Mouse (Mus musculus) fat pad, adult 2 months (tissue): ENCODE results near the gene Aftph.
"Not testable (repeated sequence)": the region's sequence is repeated elsewhere in the genome, so short reads cannot be mapped to it uniquely, and the experiment has no call there.

ENCODE experiments used
- DNase-seq: peaks from one replicate; pipeline ENCODE4 v3.0.0-alpha.2; 2011; ENCODE audit warnings: low read depth, low spot score; ENCODE audit errors: extremely low read depth

Gene Aftph

DNA sequence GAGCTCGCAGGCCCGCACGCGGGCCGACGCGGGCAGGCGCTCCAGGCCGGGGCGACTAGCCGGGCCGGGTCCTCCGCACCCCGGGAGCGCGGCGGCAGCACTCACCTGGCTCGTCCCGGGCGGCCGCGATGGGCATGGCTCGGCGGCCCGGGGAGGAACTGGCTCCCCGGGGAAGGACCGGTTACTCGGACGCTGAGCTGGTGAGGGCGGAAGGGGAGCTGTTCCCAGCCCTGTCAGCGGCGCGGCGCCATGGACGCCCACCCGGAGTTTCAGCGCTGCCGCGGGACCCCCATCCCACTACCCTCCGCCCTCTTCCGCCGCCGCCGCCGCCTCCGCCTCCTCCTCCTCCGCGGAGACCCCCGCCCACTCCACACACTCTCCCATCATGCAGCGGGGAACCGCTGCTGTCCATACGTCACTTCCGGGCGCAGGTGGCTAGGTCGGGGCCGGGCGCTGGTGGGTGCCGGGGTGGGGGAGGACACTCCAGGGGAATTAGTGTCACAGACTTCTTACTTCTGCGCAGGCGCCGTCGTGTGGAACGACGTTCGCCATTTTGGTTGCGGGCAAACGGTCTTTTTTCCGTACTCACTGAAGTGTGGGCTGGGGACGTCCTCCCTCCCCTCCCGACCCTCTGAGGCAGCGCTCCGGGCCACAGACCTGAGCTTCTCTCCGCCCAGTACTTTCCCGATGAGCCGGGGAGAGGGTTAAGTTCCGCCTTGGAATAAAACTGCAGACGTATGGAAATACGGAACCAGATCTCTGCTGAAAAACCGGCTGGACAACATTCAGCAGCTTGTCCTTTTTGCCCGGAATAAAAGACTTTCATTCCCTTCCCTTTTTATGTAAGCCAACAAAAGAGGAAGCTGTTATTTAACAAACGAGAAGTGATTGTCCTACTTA is at the start of gene Aftph:
Aftph (minus strand) TSS at position 389 of the 900 bp plus-strand sequence.
- peak; percentile 52 for DNase-seq

DNA sequence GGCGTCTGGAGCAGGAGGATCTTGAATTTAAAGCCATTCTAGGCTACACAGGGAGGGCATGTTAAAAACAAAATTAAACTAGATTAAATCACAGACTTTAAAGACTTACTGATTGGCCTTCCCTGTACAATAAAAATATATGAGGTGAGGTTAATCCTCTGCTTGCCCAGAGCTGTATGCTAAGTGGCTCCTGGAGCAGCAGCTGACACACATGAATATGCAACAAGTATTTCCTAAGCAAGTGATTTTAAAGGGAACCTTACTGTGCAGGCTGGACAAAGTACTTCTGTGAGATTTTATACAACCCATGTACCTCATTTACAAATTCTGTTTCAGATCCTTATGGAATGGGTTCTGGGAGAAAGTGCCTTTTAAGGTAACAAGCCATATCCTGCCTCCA is 47.6 kb upstream of the Aftph start:
- no peak for DNase-seq

DNA sequence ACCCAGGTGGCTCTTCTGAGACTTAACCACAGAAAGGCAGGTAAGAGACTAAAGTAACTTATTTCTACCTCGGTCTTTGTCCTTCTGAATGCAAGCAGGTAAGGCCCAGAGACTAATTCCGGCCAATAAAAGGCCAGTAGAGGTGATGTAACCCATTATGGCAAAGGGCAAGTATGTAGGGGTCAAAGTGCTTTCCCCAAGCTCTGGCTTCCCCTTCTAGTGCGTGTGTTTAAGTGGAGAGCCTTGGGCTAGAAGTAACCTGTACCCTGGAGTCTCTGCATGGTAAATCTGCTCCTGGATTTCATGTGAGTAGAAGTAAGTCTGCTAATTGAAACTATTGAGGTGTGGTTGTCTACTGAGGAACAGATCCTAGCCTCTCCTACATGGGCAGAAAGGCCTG is 46.7 kb upstream of the Aftph start:
- no peak for DNase-seq

DNA sequence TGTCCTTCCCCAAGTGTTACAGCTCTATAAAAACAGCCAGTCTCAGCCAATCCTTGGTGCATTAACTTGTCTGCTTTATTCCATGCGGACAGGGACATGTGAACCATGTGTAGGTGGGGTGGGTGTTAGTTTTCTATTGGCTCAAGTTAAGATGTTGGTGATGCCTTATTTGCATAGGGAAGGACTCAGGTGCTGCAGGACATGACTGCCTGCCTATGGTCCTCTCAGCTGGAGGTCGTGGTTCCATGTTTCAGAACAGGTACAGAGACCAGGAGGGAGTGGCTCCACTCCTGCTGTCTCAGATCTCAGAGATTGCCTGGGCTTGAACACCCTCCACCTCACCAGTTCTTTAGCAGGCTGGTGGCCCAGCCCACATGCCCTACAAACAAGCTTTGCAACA is 44.8 kb upstream of the Aftph start:
- DNase-seq, result no peak

DNA sequence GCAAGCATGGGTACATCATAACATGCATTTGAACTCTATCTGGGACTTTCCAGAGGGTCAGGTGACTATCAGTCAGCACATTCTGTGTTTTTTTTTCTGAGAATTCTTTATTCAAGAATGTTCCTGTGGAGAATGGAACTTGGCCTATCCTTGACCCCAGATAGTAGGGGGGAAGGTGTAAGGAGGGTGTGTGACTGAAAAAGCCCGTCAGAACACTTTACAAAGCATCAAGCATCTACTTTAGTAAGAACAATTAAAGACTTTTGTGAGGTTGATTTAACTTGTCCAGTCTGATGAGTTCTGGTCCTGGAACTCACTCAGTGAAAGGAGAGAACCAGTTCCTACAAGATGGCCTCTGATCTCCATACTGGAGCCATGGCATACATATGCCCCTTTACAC is 43.8 kb upstream of the Aftph start:
- DNase-seq, result no peak

DNA sequence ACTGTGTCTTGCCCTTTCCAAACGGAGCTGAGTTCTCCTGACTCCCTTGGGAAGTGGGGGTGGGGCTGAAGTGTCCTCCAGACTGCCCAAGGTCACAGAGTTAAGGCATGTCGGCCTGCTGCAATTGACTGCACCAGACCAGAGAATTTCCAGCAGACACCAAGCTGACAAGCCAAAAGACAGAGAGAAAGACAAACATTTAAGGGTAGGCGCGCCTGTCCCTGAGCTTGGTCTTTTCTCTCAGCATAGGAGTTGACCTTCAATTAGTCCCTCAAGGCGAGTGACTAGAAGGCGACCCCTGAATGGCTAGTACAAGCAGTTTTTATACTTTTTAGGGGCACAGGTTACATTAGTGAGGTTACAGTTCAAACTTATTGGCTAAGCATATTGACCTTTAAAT is 43.4 kb upstream of the Aftph start:
- DNase-seq, result no peak

DNA sequence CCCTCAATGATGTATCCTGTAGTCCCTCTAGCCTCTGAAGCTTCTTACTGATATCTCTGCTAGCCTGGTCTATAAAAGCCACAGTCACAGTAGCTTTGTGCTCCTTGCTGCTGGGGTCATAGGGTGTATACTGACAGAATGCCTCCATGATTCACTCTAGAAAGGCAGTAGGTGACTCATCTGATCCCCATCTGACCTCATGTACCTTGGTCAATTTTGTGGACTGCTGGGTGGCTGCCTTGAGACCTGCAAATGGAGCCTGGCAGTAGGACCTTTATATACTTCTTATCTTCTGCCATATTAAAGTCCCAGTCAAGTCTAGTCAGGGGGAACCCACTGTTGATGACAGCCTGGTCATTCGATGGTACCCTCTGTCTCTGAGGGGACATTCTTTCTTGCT is 42.1 kb upstream of the Aftph start:
- DNase-seq, result no peak

DNA sequence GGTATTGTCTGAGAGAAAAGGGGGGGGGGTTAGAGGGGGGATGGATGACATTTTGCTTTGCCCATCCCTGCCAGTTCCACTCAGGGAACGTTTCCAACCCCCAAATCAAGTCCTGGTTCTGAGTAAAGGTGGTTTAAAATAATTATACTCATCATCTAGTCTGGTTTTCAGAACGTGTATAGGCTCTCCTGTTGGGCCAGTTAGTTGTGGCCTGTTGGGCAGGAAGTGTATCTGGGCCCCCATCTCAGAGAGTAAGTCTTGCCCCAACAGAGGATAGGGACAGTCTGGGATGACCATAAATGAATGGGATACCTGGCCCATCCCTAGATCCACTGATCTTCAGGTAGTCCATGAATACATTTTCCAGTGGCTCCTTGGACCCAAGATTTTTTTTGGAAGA is 41.2 kb upstream of the Aftph start:
- no peak for DNase-seq

DNA sequence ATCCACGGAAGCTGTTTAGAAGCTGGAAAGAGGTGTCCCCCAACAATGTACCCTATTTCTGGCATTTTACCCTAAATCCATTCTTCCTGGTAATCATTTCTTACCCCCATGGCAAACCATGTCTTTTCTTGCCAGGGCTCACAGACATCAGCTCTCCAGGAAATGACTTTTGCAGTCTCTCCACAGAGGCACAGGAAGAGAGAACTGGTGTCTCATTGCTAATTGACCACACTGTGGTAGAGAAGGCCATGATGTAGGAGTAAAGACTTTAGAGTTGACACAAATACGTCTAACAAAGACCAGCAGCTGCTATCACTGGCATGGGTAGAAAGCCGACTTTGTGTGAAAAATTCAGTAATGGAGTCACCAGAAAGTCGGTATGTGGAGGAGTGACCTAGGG is 38.9 kb upstream of the Aftph start:
- DNase-seq, result no peak

DNA sequence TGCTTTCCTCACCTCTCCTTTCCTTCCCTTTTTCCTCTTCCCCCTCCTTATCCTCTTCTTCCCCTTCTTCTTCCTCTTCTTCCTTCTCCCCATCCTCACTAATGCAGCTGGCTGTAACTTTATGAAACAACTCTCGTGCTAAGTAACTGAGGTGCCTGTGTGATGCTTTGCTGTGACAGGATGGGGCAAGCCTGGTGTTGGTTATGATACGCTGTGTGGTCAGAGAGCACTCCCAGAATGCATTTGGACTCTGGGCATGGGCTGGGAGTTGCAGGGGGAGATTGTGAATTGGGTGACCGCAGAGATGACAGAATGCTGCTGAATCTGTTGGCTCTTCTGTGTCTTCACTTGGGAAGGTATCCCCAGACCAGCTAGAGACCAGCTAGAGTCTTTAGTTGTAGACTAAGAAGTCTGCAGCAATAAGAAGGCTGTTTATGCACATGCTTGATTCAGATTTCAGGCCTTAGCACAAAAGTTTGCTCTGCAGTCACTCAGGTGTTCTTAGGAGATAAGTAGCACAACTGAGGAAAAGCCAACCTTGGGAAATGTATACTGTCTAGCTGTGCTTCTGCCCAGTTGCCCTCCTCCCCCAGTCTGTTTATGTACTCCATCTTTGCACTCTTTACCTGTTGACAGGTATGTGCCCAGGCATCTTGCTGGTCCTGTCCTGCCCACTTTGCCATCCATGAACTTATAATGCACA is 37.6 kb upstream of the Aftph start:
- DNase-seq, result no peak

DNA sequence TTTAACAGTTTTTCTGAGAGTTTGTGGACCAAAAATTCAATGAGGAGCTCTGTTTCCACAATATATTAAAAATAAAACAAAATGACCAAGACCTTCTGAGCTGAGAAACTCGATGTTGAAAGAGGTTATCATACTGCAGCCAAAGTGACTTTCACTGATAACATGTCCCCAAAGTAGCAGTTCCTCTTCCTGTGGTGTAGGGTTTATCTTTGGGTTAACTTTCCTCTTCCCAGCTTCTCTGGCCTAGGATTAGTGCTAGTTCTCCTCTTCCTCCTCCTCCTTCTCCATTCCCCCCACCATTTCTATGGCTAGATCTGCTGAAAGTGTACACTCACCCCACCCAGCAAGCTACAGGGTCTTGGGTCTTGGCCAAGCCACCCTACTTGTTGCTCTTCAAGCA is 36.9 kb upstream of the Aftph start:
- no peak for DNase-seq

DNA sequence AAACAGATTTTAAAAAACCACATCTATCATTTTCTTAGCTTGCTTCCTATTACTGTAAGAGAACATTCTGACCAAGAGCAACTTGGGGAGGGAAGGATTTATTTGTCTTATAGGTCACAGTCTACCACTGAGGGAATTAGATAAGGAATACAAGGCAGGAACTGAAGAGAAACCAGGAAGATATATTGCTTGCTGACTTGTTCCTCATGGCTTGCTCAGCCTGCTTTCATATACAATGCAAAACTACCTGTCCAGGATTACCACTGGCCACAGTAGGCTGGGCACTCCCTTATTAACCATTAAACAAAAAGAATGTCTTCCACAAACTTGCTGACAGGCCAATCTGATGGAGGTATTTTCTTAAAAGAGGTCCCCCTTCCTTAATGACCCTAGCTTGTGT is 35.3 kb upstream of the Aftph start:
- no peak for DNase-seq

DNA sequence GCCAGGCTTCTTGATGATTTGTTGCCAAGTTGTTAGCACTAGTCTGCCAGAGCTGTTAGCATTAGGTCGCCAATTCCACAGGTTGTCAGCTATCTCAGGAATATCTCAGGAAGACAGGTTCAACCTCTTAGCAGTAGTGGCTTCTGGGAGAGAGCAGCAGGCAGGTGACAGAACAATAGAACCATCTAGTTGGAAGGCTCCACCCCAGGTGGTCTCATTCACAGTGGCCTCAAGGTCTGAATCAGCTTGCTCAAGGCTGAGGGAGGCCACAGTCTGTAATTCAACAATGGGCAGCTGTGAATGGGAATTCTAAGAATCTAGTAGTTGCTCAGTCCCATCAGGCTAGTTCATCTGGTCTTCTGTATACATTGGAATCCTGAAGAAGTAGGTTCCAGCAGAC is 31.3 kb upstream of the Aftph start:
- no peak for DNase-seq

DNA sequence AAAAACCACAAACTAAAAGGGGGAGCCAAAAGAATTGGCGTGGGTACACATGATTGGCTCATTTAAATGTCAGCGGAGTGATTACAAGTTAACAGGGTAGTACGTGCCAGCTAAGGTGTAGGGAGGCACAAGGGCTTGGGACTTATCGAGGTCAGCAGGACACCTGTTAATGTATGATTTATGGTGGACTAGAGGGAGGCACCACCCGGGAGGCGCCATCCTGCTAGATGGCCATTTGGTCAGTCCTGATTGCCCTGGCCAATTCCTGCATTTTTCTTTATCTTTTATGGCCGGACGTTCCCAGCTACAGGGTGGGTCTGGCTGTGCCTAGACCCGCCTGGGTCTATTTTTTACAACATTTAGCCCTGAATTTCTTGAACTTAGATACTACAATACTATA is 30.4 kb upstream of the Aftph start:
- not testable (repeated sequence) for DNase-seq

DNA sequence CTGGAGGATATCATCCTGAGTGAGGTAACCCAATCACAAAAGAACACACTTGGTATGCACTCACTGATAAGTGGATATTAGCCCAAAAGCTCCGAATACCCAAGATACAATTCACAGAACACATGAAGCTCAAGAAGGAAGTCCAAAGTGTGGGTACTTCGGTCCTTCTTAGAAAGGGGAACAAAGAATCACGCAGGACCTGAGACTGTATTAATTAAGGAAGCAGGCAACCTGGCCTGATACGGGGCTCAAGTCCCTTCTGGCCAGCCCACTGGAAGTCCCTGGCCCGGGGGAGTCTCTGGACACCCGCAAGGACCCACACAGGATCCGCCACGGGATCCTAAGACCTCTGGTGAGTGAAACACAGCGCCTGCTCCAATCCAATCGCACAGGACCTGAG is 20.6 kb upstream of the Aftph start:
- not testable (repeated sequence) for DNase-seq

DNA sequence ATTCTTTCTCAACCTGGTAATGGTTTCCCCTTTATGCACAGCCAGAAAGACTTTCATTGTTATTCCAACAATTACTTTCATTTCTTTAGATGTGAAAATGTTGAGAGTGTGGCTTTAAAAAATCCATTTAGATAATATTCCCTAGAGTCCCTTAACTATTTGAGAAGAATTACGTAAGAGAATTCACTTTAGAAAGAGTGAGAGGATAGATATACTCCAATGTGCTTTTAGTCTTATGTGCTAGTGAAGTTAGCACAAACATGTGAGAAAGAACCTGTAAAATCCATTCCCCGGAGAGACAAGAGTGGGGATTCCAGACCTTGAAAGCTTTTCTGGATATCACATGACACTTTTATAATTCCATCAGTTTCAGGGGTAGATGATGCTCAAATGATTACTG is 9.2 kb upstream of the Aftph start:
- no peak for DNase-seq

DNA sequence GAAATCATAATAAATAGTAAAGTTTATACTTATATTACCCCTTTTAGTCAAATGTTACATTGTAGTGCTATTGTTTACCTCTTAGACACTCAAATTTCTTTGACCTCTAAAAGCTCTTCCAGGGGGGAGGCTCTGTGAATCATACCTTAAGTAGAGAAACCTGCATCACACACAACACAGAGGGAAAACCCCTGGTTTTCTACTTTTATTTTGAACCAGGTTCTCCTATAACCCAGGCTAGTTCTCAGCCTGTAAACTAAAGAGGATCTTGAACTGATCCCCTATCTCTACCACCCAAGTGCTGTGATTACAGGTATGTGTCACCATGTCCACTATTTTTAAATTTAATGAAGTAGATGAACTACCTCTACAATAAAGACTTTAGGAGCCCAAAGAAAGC is 2.0 kb upstream of the Aftph start:
- DNase-seq, result no peak

DNA sequence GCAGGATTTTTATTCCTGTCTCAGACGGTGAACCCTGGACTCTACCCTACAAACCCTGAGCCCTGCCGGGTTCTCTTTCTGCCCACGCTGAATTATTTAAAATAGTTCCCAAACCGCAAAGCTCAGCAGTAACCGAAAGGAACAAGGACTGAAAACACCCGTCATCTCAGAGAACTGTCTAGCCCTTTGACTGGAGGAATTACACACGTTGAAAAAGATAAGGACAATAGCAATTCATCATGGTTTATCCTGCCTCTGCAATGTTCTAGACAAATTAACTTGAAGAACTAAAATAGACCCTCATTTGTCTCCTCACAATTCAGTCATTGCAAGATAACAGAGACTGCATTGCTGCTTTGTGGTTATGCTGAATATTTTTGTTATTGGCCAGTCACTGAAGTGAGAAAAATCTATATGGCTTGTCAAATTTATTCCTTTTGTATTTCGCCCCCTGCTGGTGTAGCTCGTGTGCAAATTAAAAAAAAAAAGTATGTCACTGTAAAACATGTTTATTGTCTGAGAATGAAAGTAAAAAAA is 1.0 kb upstream of the Aftph start:
- peak; percentile 26 for DNase-seq

DNA sequence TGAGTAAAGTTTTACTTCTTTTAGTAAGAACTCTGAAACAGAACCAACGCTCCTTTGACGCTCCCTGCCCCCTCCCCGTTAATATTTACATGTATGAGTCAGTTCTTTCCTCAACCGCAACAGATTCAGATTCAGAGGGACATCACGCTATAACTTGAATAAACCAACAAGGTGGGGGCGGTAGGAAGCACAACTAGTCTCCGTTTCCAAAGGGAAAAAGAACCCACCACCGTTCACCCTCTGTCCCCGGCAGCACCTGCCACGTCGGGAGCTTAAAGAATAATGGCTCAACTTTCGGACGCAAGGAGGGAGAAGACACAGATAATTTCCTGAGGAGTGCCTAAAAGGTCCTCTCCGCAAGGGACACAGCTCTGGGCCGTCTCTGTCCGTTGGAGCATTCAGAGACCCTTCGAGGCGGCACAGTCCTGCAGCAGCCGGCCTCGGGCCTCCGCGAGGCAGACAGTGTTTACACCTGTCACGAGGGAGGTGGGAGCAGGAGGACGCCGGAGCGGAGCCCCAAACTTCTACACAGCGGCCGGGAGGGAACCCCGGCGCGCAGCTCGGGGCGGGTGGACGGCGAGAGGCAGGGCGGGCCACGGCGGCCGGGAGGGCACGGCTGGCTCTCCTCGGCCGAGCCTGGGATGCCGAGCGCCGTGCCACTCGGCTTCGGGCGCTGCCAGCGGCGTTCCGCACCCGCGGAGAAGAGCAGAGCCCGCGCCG is 748 bp downstream of the Aftph start:
- no peak for DNase-seq

DNA sequence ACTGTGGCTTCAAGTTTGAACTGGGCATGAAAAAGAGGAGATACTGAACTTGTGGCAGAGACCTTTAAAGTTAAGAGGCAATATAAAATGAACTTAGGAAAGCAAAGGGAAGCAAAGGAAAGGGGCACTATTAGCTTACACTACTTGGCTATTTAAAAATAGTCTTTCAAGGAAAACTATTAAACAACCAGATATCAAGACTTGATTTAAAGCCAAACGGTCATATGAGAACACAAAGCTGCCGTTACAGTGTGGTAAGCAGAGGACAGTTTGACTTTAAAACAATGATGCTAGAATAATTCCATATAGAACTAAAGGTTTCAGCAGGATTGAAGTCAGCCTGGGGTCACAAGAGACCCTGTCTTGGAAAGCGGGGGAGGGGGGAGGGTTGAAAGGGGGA is 7.3 kb downstream of the Aftph start:
- no peak for DNase-seq

DNA sequence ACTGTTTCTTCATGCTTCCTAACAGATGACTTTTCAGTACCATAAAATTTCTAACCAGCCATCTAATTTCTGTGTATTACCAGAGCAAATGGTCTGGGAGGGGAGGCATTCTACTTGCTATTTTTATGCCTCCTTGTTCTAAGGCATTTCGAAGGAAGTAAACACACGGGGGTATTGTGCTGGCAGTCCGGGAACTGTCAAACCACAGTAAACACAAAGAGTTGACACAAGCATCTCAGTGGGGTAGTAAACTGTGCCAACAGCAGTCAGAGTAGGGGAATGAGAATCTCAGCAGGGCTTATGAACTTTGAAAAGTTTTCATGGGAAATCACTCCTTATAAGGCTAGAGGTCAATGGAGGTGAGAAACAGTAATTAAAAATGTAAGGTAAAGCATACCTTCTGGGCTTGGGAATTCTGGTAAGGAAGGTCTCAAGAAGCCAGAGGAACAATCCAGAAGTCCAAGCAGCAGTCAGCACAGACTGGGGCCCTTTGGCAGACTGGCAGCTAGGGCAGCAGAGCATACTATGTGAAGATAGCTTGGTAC is 7.8 kb downstream of the Aftph start:
- DNase-seq, result no peak
